Mouse (Mus musculus): Measurements from ENCODE around the gene E130311K13Rik. TPM values are rescaled to one million over a fixed set of nuclear protein-coding genes. Genes with fewer than 3 reads are reported as not detected.

E130311K13Rik gene
- polyA plus RNA-seq, 2 experiments from 2014 or later, result 7.8 to 12.5 TPM

GRCm38 (mm10) chr3:63893677-63894076 lies 35.6 kb downstream of the E130311K13Rik start:
- peak; percentile 23 for ATAC-seq

- ATAC-seq, result no peak
Observed at GRCm38 (mm10) chr3:63892154-63892553, 37.1 kb downstream of the E130311K13Rik start.

- ATAC-seq, result no peak
Observed at GRCm38 (mm10) chr3:63881065-63881464, 48.2 kb downstream of the E130311K13Rik start.

GRCm38 (mm10) chr3:63878995-63879666 lies 50.1 kb downstream of the E130311K13Rik start:
- ATAC-seq, result no peak

- no peak for ATAC-seq
Observed at GRCm38 (mm10) chr3:63872818-63873217, 56.5 kb downstream of the E130311K13Rik start.

GRCm38 (mm10) chr3:63871249-63871648 lies 58.0 kb downstream of the E130311K13Rik start:
- ATAC-seq, result no peak

- no peak for ATAC-seq
Observed at GRCm38 (mm10) chr3:63868285-63868684, 61.0 kb downstream of the E130311K13Rik start.

GRCm38 (mm10) chr3:63865069-63865468 lies 64.2 kb downstream of the E130311K13Rik start:
- ATAC-seq, result no peak

Other genes with a start within 250 kb of the E130311K13Rik start
- gene Plch1, start 30.0 kb downstream of the E130311K13Rik start, polyA plus RNA-seq (2017; shearing (Covaris generic)), result not detected
- gene Slc33a1, start 35.3 kb upstream of the E130311K13Rik start, polyA plus RNA-seq (2017; shearing (Covaris generic)), result 10 to 100 TPM in 1 of 2 experiments, 1 to 10 TPM in 1; 9.9 to 10.7 TPM
- 10 to 100 TPM; 33.6 to 36.6 TPM for gene Gmps, start 46.6 kb upstream of the E130311K13Rik start, polyA plus RNA-seq (2017; shearing (Covaris generic))
- gene Vmn2r1, start 152.1 kb upstream of the E130311K13Rik start, polyA plus RNA-seq (2017; shearing (Covaris generic)), result not detected
- under 1 TPM in 1 of 2 experiments, not detected in 1; 0.17 TPM for gene Vmn2r2, start 212.5 kb upstream of the E130311K13Rik start, polyA plus RNA-seq (2017; shearing (Covaris generic))

Measured in activated CD4-positive, CD25-positive, alpha-beta regulatory T cell, adult 4 months (primary cell).